Mouse (Mus musculus) ES-Bruce4 (cell line): Measurements from ENCODE around the gene Ajap1. TPM values are rescaled to one million over a fixed set of nuclear protein-coding genes. Genes with fewer than 3 reads are reported as not detected.

Experiments used
- H3K27ac ChIP-seq: 2 replicates; pipeline ENCODE4 v1.5.1; 2012; ENCODE audit warnings: low read length, inconsistent platforms; ENCODE audit not compliant: insufficient read depth
- H3K27me3 ChIP-seq: 2 replicates; pipeline ENCODE4 v1.6.1; 2012; ENCODE audit warnings: mild to moderate bottlenecking, low read length, inconsistent platforms; ENCODE audit not compliant: control insufficient read depth, poor library complexity, insufficient read depth, severe bottlenecking
- H3K36me3 ChIP-seq: 2 replicates; pipeline ENCODE4 v1.6.1; 2012; ENCODE audit warnings: inconsistent platforms, mild to moderate bottlenecking, low read length, moderate library complexity; ENCODE audit not compliant: control insufficient read depth, poor library complexity, insufficient read depth, severe bottlenecking
- H3K4me1 ChIP-seq: one replicate; pipeline ENCODE4 v1.8.1; 2011; ENCODE audit warnings: low read length; ENCODE audit not compliant: control insufficient read depth, insufficient read depth
- H3K4me3 ChIP-seq: 2 replicates; pipeline ENCODE4 v1.5.1; 2011; ENCODE audit warnings: low read depth, mild to moderate bottlenecking, low read length
- H3K9ac ChIP-seq: 2 replicates; pipeline ENCODE4 v1.6.1; 2012; ENCODE audit warnings: low read depth, mild to moderate bottlenecking, inconsistent platforms; ENCODE audit not compliant: poor library complexity, severe bottlenecking
- H3K9me3 ChIP-seq: replicated peaks from 2 replicates; pipeline ENCODE4 v1.6.1; 2012; ENCODE audit warnings: mild to moderate bottlenecking, low read length, inconsistent platforms; ENCODE audit not compliant: control insufficient read depth, poor library complexity, insufficient read depth, severe bottlenecking
- CTCF ChIP-seq: IDR thresholded peaks from one replicate; pipeline ENCODE4 v1.8.1; 2011; ENCODE audit warnings: low read depth, low read length
- EP300 ChIP-seq: IDR thresholded peaks from 2 replicates; pipeline ENCODE4 v1.6.1; 2011; ENCODE audit warnings: low read depth, low read length; ENCODE audit not compliant: insufficient read depth
- POLR2A ChIP-seq: IDR thresholded peaks from one replicate; pipeline ENCODE4 v1.8.1; 2011; ENCODE audit warnings: low read length; ENCODE audit not compliant: insufficient read depth
- polyA plus RNA-seq: library from polyadenylated mRNA; stranded (reverse); fragments of >200 nt; gene quantifications from 2 replicates; pipeline ENCODE4 v1.2.4, GENCODE M21; 2011; ENCODE audit warnings: low read depth; ENCODE audit not compliant: missing spikeins, insufficient read depth, insufficient read length

The Ajap1 gene
- polyA plus RNA-seq, 1 experiment: not detected

GRCm38 (mm10) chr4:153514071-153514470 lies 31.5 kb upstream of the Ajap1 start:
- 0 out of 2 replicates have a peak, but pooled peaks cover 2% of the 10 kb centered on the region for H3K9me3 ChIP-seq
- H3K36me3 ChIP-seq: no peaks in the 10 kb centered on the region
- no peaks in the 10 kb centered on the region for H3K4me1 ChIP-seq
- no peaks in the 10 kb centered on the region for H3K27me3 ChIP-seq
- no peak overlapping the region for H3K27ac ChIP-seq
- H3K4me3 ChIP-seq: no peak overlapping the region
- no peak overlapping the region for H3K9ac ChIP-seq
- no peak for TF ChIP-seq EP300
- TF ChIP-seq CTCF: no peak
- TF ChIP-seq POLR2A: no peak

DNA sequence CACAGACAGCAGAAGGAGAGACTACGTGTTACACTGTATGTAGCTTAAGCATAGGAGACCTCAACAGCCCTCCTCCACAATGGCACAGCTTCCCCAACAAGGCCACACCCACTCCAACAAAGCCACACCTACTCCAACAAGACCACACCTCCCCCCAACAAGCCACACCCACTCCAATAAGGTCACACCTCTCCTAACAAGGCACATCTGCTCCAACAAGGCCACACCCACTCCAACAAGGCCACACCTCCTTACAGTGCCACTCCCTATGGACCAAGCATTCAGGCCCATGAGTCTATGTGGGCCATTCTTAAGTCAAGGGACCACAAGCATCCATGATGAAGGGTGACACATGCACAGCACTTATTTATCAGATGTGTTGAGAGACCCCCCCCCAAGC lies 28.9 kb upstream of the Ajap1 start:
- Histone ChIP-seq H3K27ac (no peak overlapping the region), H3K36me3 (no peaks in the 10 kb centered on the region), H3K4me1 (no peaks in the 10 kb centered on the region), H3K9ac (no peak overlapping the region), H3K9me3 (0 out of 2 replicates have a peak, but pooled peaks cover 2% of the 10 kb centered on the region), H3K27me3 (no peaks in the 10 kb centered on the region), H3K4me3 (no peak overlapping the region)
- TF ChIP-seq POLR2A (no peak), EP300 (no peak), CTCF (no peak)

GRCm38 (mm10) chr4:153501936-153502335 lies 19.3 kb upstream of the Ajap1 start:
- TF ChIP-seq CTCF: no peak
- no peak for TF ChIP-seq POLR2A
- no peak for TF ChIP-seq EP300

DNA sequence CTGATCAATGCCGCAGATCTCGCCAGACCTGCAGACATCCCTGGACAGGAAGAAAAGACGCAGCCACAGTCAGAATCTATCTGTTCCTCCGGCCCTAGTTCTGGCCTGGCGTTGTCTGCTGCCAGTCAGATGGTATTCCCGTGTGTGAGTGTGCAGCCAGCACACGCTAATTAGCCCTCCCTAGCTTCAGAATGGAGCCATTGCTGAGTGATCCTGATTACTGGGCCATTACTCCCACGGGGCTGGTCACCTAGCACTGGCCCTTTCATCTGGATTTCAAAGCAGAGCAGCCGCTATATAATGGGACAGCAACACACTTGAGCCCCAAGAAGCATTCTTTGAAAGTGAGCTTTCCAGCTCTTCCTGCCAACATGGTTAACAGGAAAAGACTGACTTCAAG lies 9.8 kb upstream of the Ajap1 start:
- no peak overlapping the region for H3K9ac ChIP-seq
- H3K36me3 ChIP-seq: no peaks in the 10 kb centered on the region
- no peaks in the 10 kb centered on the region for H3K27me3 ChIP-seq
- TF ChIP-seq POLR2A (no peak), CTCF (no peak), EP300 (no peak)
- no peak overlapping the region for H3K4me3 ChIP-seq
- H3K4me1 ChIP-seq: no peaks in the 10 kb centered on the region
- H3K27ac ChIP-seq: no peak overlapping the region
- H3K9me3 ChIP-seq: no peaks in the 10 kb centered on the region

More at GRCm38 (mm10) chr4:153501936-153502335, 19.3 kb upstream of the Ajap1 start:
- no peaks in the 10 kb centered on the region for H3K27me3 ChIP-seq
- H3K4me3 ChIP-seq: no peak overlapping the region
- no peaks in the 10 kb centered on the region for H3K9me3 ChIP-seq
- no peaks in the 10 kb centered on the region for H3K4me1 ChIP-seq
- no peak overlapping the region for H3K27ac ChIP-seq
- no peaks in the 10 kb centered on the region for H3K36me3 ChIP-seq
- H3K9ac ChIP-seq: no peak overlapping the region

DNA sequence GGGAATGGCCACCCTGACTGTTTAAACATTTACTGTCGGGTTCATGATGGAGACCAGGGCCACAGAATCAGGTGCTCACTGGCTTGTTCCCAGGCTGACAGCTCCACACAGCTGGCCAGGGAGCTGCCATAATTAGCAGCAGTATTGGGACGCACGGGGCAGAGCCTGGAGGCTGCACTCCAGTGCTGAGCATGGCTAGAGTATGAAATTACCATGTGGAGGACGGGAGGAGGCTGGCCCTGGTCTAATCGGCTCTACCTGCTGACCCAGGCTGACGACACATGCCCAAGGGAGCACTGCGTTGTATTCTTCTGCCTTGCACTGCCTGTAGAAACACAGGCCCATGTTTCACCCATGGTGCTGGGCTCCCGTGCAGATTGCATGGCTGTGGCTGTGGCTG lies 6.5 kb upstream of the Ajap1 start:
- Histone ChIP-seq H3K4me3 (no peak overlapping the region), H3K36me3 (no peaks in the 10 kb centered on the region), H3K27me3 (no peaks in the 10 kb centered on the region), H3K4me1 (no peaks in the 10 kb centered on the region), H3K9ac (no peak overlapping the region), H3K9me3 (no peaks in the 10 kb centered on the region), H3K27ac (no peak overlapping the region)
- TF ChIP-seq EP300 (no peak), CTCF (no peak), POLR2A (no peak)

GRCm38 (mm10) chr4:153485913-153486312 lies 3.3 kb upstream of the Ajap1 start:
- Histone ChIP-seq H3K4me1 (no peaks in the 10 kb centered on the region), H3K36me3 (no peaks in the 10 kb centered on the region), H3K27ac (no peak overlapping the region), H3K27me3 (peaks cover 10% of the 10 kb centered on the region), H3K9me3 (no peaks in the 10 kb centered on the region), H3K4me3 (no peak overlapping the region), H3K9ac (no peak overlapping the region)
- no peak for TF ChIP-seq POLR2A
- no peak for TF ChIP-seq EP300
- no peak for TF ChIP-seq CTCF
